Mouse (Mus musculus) embryonic facial prominence, embryonic 13.5 days (tissue): ENCODE data around the gene Ltbp4. TPM values are rescaled to one million over a fixed set of nuclear protein-coding genes. Genes with fewer than 3 reads are reported as not detected.
A peak's percentile ranks its signal among the peaks of the same experiment; 100 is the strongest.

ENCODE experiments used
- ATAC-seq: fragments of 200-750 bp; cut with Nextera tagmentation; 2 replicates; pipeline ENCODE4 v1.8.0; 2017; ENCODE audit warnings: low read depth; ENCODE audit not compliant: insufficient number of reproducible peaks, insufficient read depth, low FRiP score, low TSS enrichment
- H3K27ac ChIP-seq: fragments of 300-500 bp; sonication (generic); 2 replicates; pipeline ENCODE4 v1.5.1; 2015; ENCODE audit warnings: moderate library complexity, mild to moderate bottlenecking, inconsistent platforms
- H3K27me3 ChIP-seq: fragments of 300-500 bp; sonication (generic); 2 replicates; pipeline ENCODE4 v1.6.1; 2015; ENCODE audit warnings: mild to moderate bottlenecking, inconsistent platforms
- H3K36me3 ChIP-seq: fragments of 300-500 bp; sonication (generic); 2 replicates; pipeline ENCODE4 v1.6.1; 2015; ENCODE audit warnings: mild to moderate bottlenecking, inconsistent platforms
- H3K4me1 ChIP-seq: fragments of 300-500 bp; sonication (generic); 2 replicates; pipeline ENCODE4 v1.6.1; 2015; ENCODE audit warnings: inconsistent platforms
- H3K4me2 ChIP-seq: fragments of 300-500 bp; sonication (generic); 2 replicates; pipeline ENCODE4 v1.6.1; 2015; ENCODE audit warnings: moderate library complexity, mild to moderate bottlenecking, inconsistent platforms
- H3K4me3 ChIP-seq: fragments of 300-500 bp; sonication (generic); 2 replicates; pipeline ENCODE4 v1.5.1; 2015; ENCODE audit warnings: mild to moderate bottlenecking, inconsistent platforms
- H3K9ac ChIP-seq: fragments of 300-500 bp; sonication (generic); 2 replicates; pipeline ENCODE4 v1.6.1; 2015; ENCODE audit warnings: mild to moderate bottlenecking, inconsistent platforms
- H3K9me3 ChIP-seq: fragments of 300-500 bp; sonication (generic); 2 replicates; pipeline ENCODE4 v1.6.1; 2016; ENCODE audit warnings: inconsistent platforms
- WGBS: fragments of 180-500 bp; shearing (Covaris S2); methylation state at CpG from one replicate; pipeline ENCODE4 v1.1.7; 2015; ENCODE audit warnings: mixed read lengths; 5-methylcytosine and 5-hydroxymethylcytosine counted together
- polyA plus RNA-seq: library from polyadenylated mRNA; unstranded; fragments of >200 nt; fragmentation: Nextera tagmentation; extraction: Ambion mirVana; gene quantifications from 2 replicates; pipeline ENCODE4 v1.2.1, GENCODE M21; 2015

Gene Ltbp4
- polyA plus RNA-seq, 1 experiment from 2014 or later = 32.0 TPM

GRCm38 (mm10) chr7:27367976-27368375 lies 30.5 kb upstream of the Ltbp4 start:
- peaks cover 100% of the 10 kb centered on the region for H3K27me3 ChIP-seq
- H3K4me1 ChIP-seq = peaks cover 26% of the 10 kb centered on the region
- no peak overlapping the region for H3K27ac ChIP-seq
- 17% methylated on average over 11 of the region's 11 CpGs for WGBS
- H3K4me3 ChIP-seq = peak overlapping the region; percentile 27; the same call in 1 of the 2 replicates
- 0 out of 2 replicates have a peak, but pooled peaks cover 2% of the 10 kb centered on the region for H3K36me3 ChIP-seq
- peak overlapping the region; percentile 51 for H3K4me2 ChIP-seq
- peak overlapping the region; percentile 55; the same call in 1 of the 2 replicates for H3K9ac ChIP-seq
- no peak for ATAC-seq
- peaks cover 8% of the 10 kb centered on the region; the same call in 1 of the 2 replicates for H3K9me3 ChIP-seq

GRCm38 (mm10) chr7:27366082-27366844 lies 28.8 kb upstream of the Ltbp4 start:
- H3K4me3 ChIP-seq = no peak overlapping the region
- ATAC-seq = no peak
- peaks cover 21% of the 10 kb centered on the region for H3K4me1 ChIP-seq
- 43% methylated on average over 21 of the region's 21 CpGs for WGBS
- 0 out of 2 replicates have a peak, but pooled peaks cover 2% of the 10 kb centered on the region for H3K36me3 ChIP-seq
- no peak overlapping the region for H3K4me2 ChIP-seq
- H3K27ac ChIP-seq = no peak overlapping the region
- peaks cover 92% of the 10 kb centered on the region for H3K27me3 ChIP-seq
- no peak overlapping the region for H3K9ac ChIP-seq
- H3K9me3 ChIP-seq = peaks cover 8% of the 10 kb centered on the region; the same call in 1 of the 2 replicates

- Histone ChIP-seq H3K9ac (0 out of 2 replicates have a peak overlapping the region, but pooled peaks have one; percentile 36), H3K4me2 (peak overlapping the region; percentile 32), H3K27ac (no peak overlapping the region), H3K27me3 (peaks cover 73% of the 10 kb centered on the region), H3K4me1 (peaks cover 21% of the 10 kb centered on the region), H3K36me3 (no peaks in the 10 kb centered on the region), H3K4me3 (peak overlapping the region; percentile 18), H3K9me3 (no peaks in the 10 kb centered on the region)
- ATAC-seq = no peak
- WGBS = 3% methylated on average over 29 of the region's 29 CpGs
These were observed 26.9 kb upstream of the Ltbp4 start for GRCm38 (mm10) chr7:27364379-27364778.

- Histone ChIP-seq H3K27me3 (peaks cover 68% of the 10 kb centered on the region), H3K36me3 (no peaks in the 10 kb centered on the region), H3K4me1 (peaks cover 14% of the 10 kb centered on the region), H3K9me3 (no peaks in the 10 kb centered on the region), H3K4me2 (peak overlapping the region; percentile 69), H3K4me3 (peak overlapping the region; percentile 59), H3K27ac (no peak overlapping the region), H3K9ac (peak overlapping the region; percentile 72)
- ATAC-seq = peak; percentile 94
- under 1% methylated on average over 52 of the region's 52 CpGs for WGBS
These were observed 23.9 kb upstream of the Ltbp4 start for GRCm38 (mm10) chr7:27361283-27361946.

- H3K4me3 ChIP-seq = peak overlapping the region; percentile 59; the same call in 1 of the 2 replicates
- H3K36me3 ChIP-seq = no peaks in the 10 kb centered on the region
- peak overlapping the region; percentile 69 for H3K4me2 ChIP-seq
- WGBS = 49% methylated on average over 6 of the region's 6 CpGs
- H3K9me3 ChIP-seq = no peaks in the 10 kb centered on the region
- no peak overlapping the region for H3K9ac ChIP-seq
- no peak for ATAC-seq
- peaks cover 63% of the 10 kb centered on the region for H3K27me3 ChIP-seq
- H3K4me1 ChIP-seq = peaks cover 12% of the 10 kb centered on the region
- H3K27ac ChIP-seq = no peak overlapping the region
These were observed 23.3 kb upstream of the Ltbp4 start for GRCm38 (mm10) chr7:27360749-27361148.

- no peaks in the 10 kb centered on the region for H3K36me3 ChIP-seq
- no peak overlapping the region for H3K9ac ChIP-seq
- 87% methylated on average over 9 of the region's 9 CpGs for WGBS
- ATAC-seq = no peak
- peaks cover 54% of the 10 kb centered on the region for H3K27me3 ChIP-seq
- H3K4me1 ChIP-seq = peaks cover 19% of the 10 kb centered on the region
- no peak overlapping the region for H3K4me3 ChIP-seq
- no peak overlapping the region for H3K4me2 ChIP-seq
- H3K9me3 ChIP-seq = no peaks in the 10 kb centered on the region
- no peak overlapping the region for H3K27ac ChIP-seq
These were observed 22.3 kb upstream of the Ltbp4 start for GRCm38 (mm10) chr7:27359706-27360358.

GRCm38 (mm10) chr7:27359162-27359561 lies 21.7 kb upstream of the Ltbp4 start:
- 57% methylated on average over 2 of the region's 2 CpGs for WGBS
- ATAC-seq = no peak
- peaks cover 47% of the 10 kb centered on the region for H3K27me3 ChIP-seq

GRCm38 (mm10) chr7:27357595-27357978 lies 20.1 kb upstream of the Ltbp4 start:
- Histone ChIP-seq H3K4me1 (peaks cover 20% of the 10 kb centered on the region), H3K27me3 (peaks cover 32% of the 10 kb centered on the region), H3K9ac (no peak overlapping the region), H3K4me2 (peak overlapping the region; percentile 76; the same call in 1 of the 2 replicates), H3K27ac (no peak overlapping the region; the same call in 1 of the 2 replicates), H3K4me3 (no peak overlapping the region), H3K9me3 (no peaks in the 10 kb centered on the region), H3K36me3 (peaks cover 13% of the 10 kb centered on the region)
- no peak for ATAC-seq
- WGBS = 37% methylated on average over 3 of the region's 3 CpGs

More at GRCm38 (mm10) chr7:27359162-27359561, 21.7 kb upstream of the Ltbp4 start:
- Histone ChIP-seq H3K9me3 (no peaks in the 10 kb centered on the region), H3K4me3 (no peak overlapping the region), H3K4me1 (peaks cover 22% of the 10 kb centered on the region), H3K36me3 (no peaks in the 10 kb centered on the region), H3K9ac (no peak overlapping the region), H3K27ac (no peak overlapping the region), H3K4me2 (no peak overlapping the region)

GRCm38 (mm10) chr7:27356861-27357594 lies 19.5 kb upstream of the Ltbp4 start, which contains the start of gene Gm20479:
Gene Gm20479, minus strand, starts transcription at chr7:27357419.
- H3K4me1 ChIP-seq = peaks cover 20% of the 10 kb centered on the region
- H3K9me3 ChIP-seq = no peaks in the 10 kb centered on the region
- no peak for ATAC-seq
- H3K9ac ChIP-seq = peak within 1 kb of the TSS; percentile 58
- H3K27ac ChIP-seq = peak within 1 kb of the TSS; percentile 22; the same call in 1 of the 2 replicates
- peak within 1 kb of the TSS; percentile 68 for H3K4me3 ChIP-seq
- peaks cover 18% of the 10 kb centered on the region for H3K36me3 ChIP-seq
- 6% methylated on average over 27 of the region's 27 CpGs for WGBS
- H3K4me2 ChIP-seq = peak within 1 kb of the TSS; percentile 76
- peaks cover 27% of the 10 kb centered on the region for H3K27me3 ChIP-seq

GRCm38 (mm10) chr7:27356248-27356647 lies 18.8 kb upstream of the Ltbp4 start:
- H3K36me3 ChIP-seq = peaks cover 26% of the 10 kb centered on the region
- peak overlapping the region; percentile 22; the same call in 1 of the 2 replicates for H3K27ac ChIP-seq
- WGBS = 3% methylated on average over 16 of the region's 16 CpGs
- H3K4me1 ChIP-seq = peaks cover 20% of the 10 kb centered on the region
- H3K9ac ChIP-seq = peak overlapping the region; percentile 58
- peak overlapping the region; percentile 68 for H3K4me3 ChIP-seq
- no peaks in the 10 kb centered on the region for H3K9me3 ChIP-seq
- peaks cover 26% of the 10 kb centered on the region for H3K27me3 ChIP-seq
- ATAC-seq = peak; percentile 38
- peak overlapping the region; percentile 76 for H3K4me2 ChIP-seq
